Mouse (Mus musculus): ENCODE data around the gene 2200002D01Rik.

DNA sequence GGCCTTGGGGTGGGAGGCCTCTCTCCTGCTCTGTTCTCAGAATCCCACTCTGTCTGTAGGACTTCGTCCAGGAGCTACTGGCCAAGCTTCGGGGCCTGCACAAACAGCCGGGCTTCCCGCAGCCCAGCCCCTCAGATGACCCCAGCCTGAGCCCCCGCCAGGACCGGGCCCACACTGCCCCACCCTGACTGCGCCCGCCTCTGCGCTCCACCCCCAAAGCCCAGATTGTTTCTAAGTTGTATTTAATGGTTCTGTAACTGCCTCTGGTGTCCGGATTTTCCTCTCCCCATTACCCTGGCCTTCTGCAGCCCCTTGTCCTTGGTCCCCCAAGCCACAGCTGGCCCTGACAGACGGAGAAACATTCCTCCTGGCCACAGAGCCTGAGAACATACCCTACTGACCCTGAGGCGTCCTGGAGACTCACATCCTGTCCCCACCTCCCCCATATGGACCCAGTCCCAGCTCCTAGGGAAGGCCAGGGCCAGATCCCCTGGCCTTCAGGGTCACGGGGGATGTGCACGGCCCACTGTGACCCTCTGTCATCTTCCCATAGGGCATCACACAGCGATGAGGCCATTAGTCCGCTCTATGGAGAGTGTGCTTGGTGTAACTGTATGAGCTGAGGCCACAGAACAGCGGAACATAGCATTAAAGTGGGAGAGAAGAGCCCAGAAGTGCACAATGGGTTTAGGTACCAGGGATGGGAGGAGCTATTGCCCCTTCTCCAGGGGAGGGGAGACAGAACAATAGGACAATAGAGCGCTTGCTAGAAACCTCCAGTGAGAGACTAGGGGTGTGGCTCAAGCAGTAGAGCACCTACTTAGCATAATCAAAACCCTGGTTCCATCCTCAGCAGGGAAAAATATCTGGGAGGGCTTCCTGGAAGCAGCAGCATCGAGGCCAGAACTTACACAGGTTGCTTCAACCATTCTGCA, 45.1 kb upstream of the 2200002D01Rik start:
- TF ChIP-seq HCFC1 (IDR thresholded peaks at IDR 0.05; ENCODE audit: borderline replicate concordance, insufficient read depth, low read length): no peak
- TF ChIP-seq CHD2 (IDR thresholded peaks at IDR 0.05; ENCODE audit: low read depth, low read length): no peak
